ENCODE assay signal across 8 mouse cellular contexts in genomic region chr7:44304775-44305641, GRCm38 (mm10). TPM values are rescaled to one million over a fixed set of nuclear protein-coding genes. Genes with fewer than 3 reads are reported as not detected.
DNase-seq lines count a peak whose midpoint lies in the region; ATAC-seq lines count a peak whose summit lies in the region.

No protein-coding gene starts in this region.

- WGBS in forebrain, embryonic 14.5 days, result under 1% methylated on average over 49 of the region's 49 CpGs
- WGBS in neural tube, embryonic 15.5 days, result under 1% methylated on average over 49 of the region's 49 CpGs

- peaks cover 7% of the 10 kb centered on the region for H3K4me1 ChIP-seq in forebrain, embryonic 14.5 days (ENCODE audit: control insufficient read depth, insufficient read depth, low read length)
- H3K4me1 ChIP-seq in neural tube, embryonic 15.5 days, result peaks cover 33% of the 10 kb centered on the region

- no peaks in the 10 kb centered on the region for H3K27me3 ChIP-seq in forebrain, embryonic 14.5 days (replicated peaks; ENCODE audit: control insufficient read depth, insufficient read depth, low read length)
- H3K27me3 ChIP-seq in neural tube, embryonic 15.5 days (replicated peaks), result 0 out of 2 replicates have a peak, but pooled peaks cover 3% of the 10 kb centered on the region

- H3K4me2 ChIP-seq in forebrain, embryonic 14.5 days (ENCODE audit: low read length), result peak overlapping the region; percentile 67
- H3K4me2 ChIP-seq in neural tube, embryonic 15.5 days, result peak overlapping the region; percentile 65

- H3K27ac ChIP-seq in forebrain, embryonic 14.5 days (ENCODE audit: low read depth, low read length), result peak overlapping the region; percentile 96
- H3K27ac ChIP-seq in neural tube, embryonic 15.5 days (replicated peaks), result peak overlapping the region; percentile 93

- ATAC-seq in forebrain, embryonic 14.5 days, result peak; percentile 94
- peak; percentile 94 for ATAC-seq in neural tube, embryonic 15.5 days (ENCODE audit: low FRiP score)

- H3K9me3 ChIP-seq in forebrain, embryonic 14.5 days (replicated peaks; ENCODE audit: control insufficient read depth, low read length), result no peaks in the 10 kb centered on the region
- H3K9me3 ChIP-seq in neural tube, embryonic 15.5 days (replicated peaks), result no peaks in the 10 kb centered on the region

- intact Hi-C loops in heart, postnatal 14 days (cut with DNase I), result loop anchor here (2.0 to 5.0 kb wide), 2 partner anchors 42 to 47 kb away; no protein-coding TSS in a partner anchor

- peak overlapping the region; percentile 97 for H3K9ac ChIP-seq in forebrain, embryonic 14.5 days (ENCODE audit: low read length)
- H3K9ac ChIP-seq in neural tube, embryonic 15.5 days (replicated peaks), result peak overlapping the region; percentile 98

- H3K4me3 ChIP-seq in forebrain, embryonic 14.5 days (ENCODE audit: low read depth, low read length), result peak overlapping the region; percentile 70
- H3K4me3 ChIP-seq in neural tube, embryonic 15.5 days (replicated peaks), result peak overlapping the region; percentile 72

- H3K36me3 ChIP-seq in forebrain, embryonic 14.5 days (ENCODE audit: control insufficient read depth, insufficient read depth, low read length), result no peaks in the 10 kb centered on the region
- H3K36me3 ChIP-seq in neural tube, embryonic 15.5 days, result no peaks in the 10 kb centered on the region

- peak; percentile 100 for DNase-seq in ES-CJ7 (ENCODE audit: low read depth, low spot score)
- DNase-seq in cerebellum, adult 11 months, result peak; percentile 98
- DNase-seq in forebrain, embryonic 14.5 days (ENCODE audit: low spot score), result peak; percentile 99
- DNase-seq in heart, postnatal 14 days, result peak; percentile 94 to 96
- DNase-seq in layer of hippocampus, adult 11-12 months (ENCODE audit: low spot score), result peak; percentile 97
- peak; percentile 99 for DNase-seq in lung, adult 18-20 months
- DNase-seq in testis, postnatal 14 days (ENCODE audit: low spot score), result peak; percentile 99

RNA-seq across cellular contexts. Expression of gene Clec11a, which starts 1.7 kb away (rescaled TPM):
- polyA plus RNA-seq in forebrain, embryonic 14.5 days (2014; fragmentation: Nextera tagmentation; extraction: Ambion mirVana), result 3.7 and 4.5 TPM in 2 replicates
- total RNA-seq in heart, postnatal 14 days (2021), result under 1 TPM; 0.84 to 0.88 TPM
- polyA plus RNA-seq in neural tube, embryonic 15.5 days (2015; fragmentation: Nextera tagmentation; extraction: Ambion mirVana), result 4.8 and 5.5 TPM in 2 replicates

RNA-seq across cellular contexts. Expression of gene Shank1, which starts 5.0 kb away (rescaled TPM):
- 9.5 and 15.1 TPM in 2 replicates for polyA plus RNA-seq in forebrain, embryonic 14.5 days (2014; fragmentation: Nextera tagmentation; extraction: Ambion mirVana)
- total RNA-seq in heart, postnatal 14 days (2021), result 1 to 10 TPM; 1.0 to 1.4 TPM
- 38.1 and 47.6 TPM in 2 replicates for polyA plus RNA-seq in neural tube, embryonic 15.5 days (2015; fragmentation: Nextera tagmentation; extraction: Ambion mirVana)

RNA-seq across cellular contexts. Expression of gene Gm15517, which starts 43.8 kb away (rescaled TPM):
- not detected in 2 replicates for polyA plus RNA-seq in forebrain, embryonic 14.5 days (2014; fragmentation: Nextera tagmentation; extraction: Ambion mirVana)
- not detected for total RNA-seq in heart, postnatal 14 days (2021)
- polyA plus RNA-seq in neural tube, embryonic 15.5 days (2015; fragmentation: Nextera tagmentation; extraction: Ambion mirVana), result not detected in 2 replicates

RNA-seq across cellular contexts. Expression of gene Acp4, which starts 47.8 kb away (rescaled TPM):
- polyA plus RNA-seq in forebrain, embryonic 14.5 days (2014; fragmentation: Nextera tagmentation; extraction: Ambion mirVana), result not detected in 2 replicates
- total RNA-seq in heart, postnatal 14 days (2021), result not detected
- polyA plus RNA-seq in neural tube, embryonic 15.5 days (2015; fragmentation: Nextera tagmentation; extraction: Ambion mirVana), result 0.11 and 0.15 TPM in 2 replicates

RNA-seq across cellular contexts. Expression of gene 2410002F23Rik, which starts 58.5 kb away (rescaled TPM):
- polyA plus RNA-seq in forebrain, embryonic 14.5 days (2014; fragmentation: Nextera tagmentation; extraction: Ambion mirVana), result 162 and 186 TPM in 2 replicates
- total RNA-seq in heart, postnatal 14 days (2021), result 10 to 100 TPM; 18.2 to 18.8 TPM
- 198 and 218 TPM in 2 replicates for polyA plus RNA-seq in neural tube, embryonic 15.5 days (2015; fragmentation: Nextera tagmentation; extraction: Ambion mirVana)

Comparison
In these comparisons a context has a peak if more than half of its experiments do, and no peak if none do; other contexts are left out.
1. Peak in every context shown above with its lines: DNase-seq, ATAC-seq, H3K4me3 ChIP-seq and H3K27ac ChIP-seq.